Mouse (Mus musculus) urinary bladder, postnatal 14 days (tissue): ENCODE measurements around the gene Teddm2.
"Not testable (repeated sequence)": the region's sequence is repeated elsewhere in the genome, so short reads cannot be mapped to it uniquely, and the experiment has no call there.

Experiments used
- DNase-seq: peaks from one replicate; pipeline ENCODE4 v3.0.0; 2021; ENCODE audit warnings: low spot score

The Teddm2 gene

GRCm38 (mm10) chr1:153903006-153903405, 3.0 kb upstream of the Teddm2 start:
- DNase-seq: no peak

- DNase-seq: peak; percentile 69
Measured at GRCm38 (mm10) chr1:153900860-153901730, 1.1 kb upstream of the Teddm2 start.

- no peak for DNase-seq
Measured at GRCm38 (mm10) chr1:153900381-153900780, 353 bp upstream of the Teddm2 start.

GRCm38 (mm10) chr1:153898989-153899730, 868 bp downstream of the Teddm2 start:
- DNase-seq: no peak

GRCm38 (mm10) chr1:153897196-153897595, 2.8 kb downstream of the Teddm2 start:
- DNase-seq: no peak

GRCm38 (mm10) chr1:153894979-153895378, 5.0 kb downstream of the Teddm2 start:
- DNase-seq: peak; percentile 67

- DNase-seq: no peak
Measured at GRCm38 (mm10) chr1:153894201-153894893, 5.7 kb downstream of the Teddm2 start.

- no peak for DNase-seq
Measured at GRCm38 (mm10) chr1:153893746-153894145, 6.3 kb downstream of the Teddm2 start.

- no peak for DNase-seq
Measured at GRCm38 (mm10) chr1:153891442-153891841, 8.6 kb downstream of the Teddm2 start, which contains the start of gene Teddm1a. Teddm1a (plus strand) TSS chr1:153891742.

GRCm38 (mm10) chr1:153890121-153890520, 9.9 kb downstream of the Teddm2 start:
- no peak for DNase-seq

GRCm38 (mm10) chr1:153886024-153886633, 13.9 kb downstream of the Teddm2 start:
- no peak for DNase-seq

GRCm38 (mm10) chr1:153880391-153880790, 19.6 kb downstream of the Teddm2 start:
- not testable (repeated sequence) for DNase-seq

GRCm38 (mm10) chr1:153874045-153874444, 26.0 kb downstream of the Teddm2 start, which contains the start of gene Teddm1b:
Teddm1b (plus strand) TSS chr1:153874345.
- no peak for DNase-seq

- no peak for DNase-seq
Measured at GRCm38 (mm10) chr1:153855946-153856345, 44.1 kb downstream of the Teddm2 start.

GRCm38 (mm10) chr1:153852696-153853095, 47.3 kb downstream of the Teddm2 start:
- not testable (repeated sequence) for DNase-seq

GRCm38 (mm10) chr1:153846867-153847266, 53.2 kb downstream of the Teddm2 start:
- no peak for DNase-seq

GRCm38 (mm10) chr1:153846420-153846819, 53.6 kb downstream of the Teddm2 start:
- no peak for DNase-seq

- no peak for DNase-seq
Measured at GRCm38 (mm10) chr1:153844042-153844441, 56.0 kb downstream of the Teddm2 start, which contains the start of gene Rgsl1. Rgsl1 (minus strand) TSS chr1:153844142.

GRCm38 (mm10) chr1:153842121-153842740, 57.8 kb downstream of the Teddm2 start:
- peak; percentile 20 for DNase-seq

GRCm38 (mm10) chr1:153836036-153836435, 64.0 kb downstream of the Teddm2 start:
- no peak for DNase-seq

GRCm38 (mm10) chr1:153830746-153831145, 69.3 kb downstream of the Teddm2 start:
- DNase-seq: no peak
